In the genomic region with DNA sequence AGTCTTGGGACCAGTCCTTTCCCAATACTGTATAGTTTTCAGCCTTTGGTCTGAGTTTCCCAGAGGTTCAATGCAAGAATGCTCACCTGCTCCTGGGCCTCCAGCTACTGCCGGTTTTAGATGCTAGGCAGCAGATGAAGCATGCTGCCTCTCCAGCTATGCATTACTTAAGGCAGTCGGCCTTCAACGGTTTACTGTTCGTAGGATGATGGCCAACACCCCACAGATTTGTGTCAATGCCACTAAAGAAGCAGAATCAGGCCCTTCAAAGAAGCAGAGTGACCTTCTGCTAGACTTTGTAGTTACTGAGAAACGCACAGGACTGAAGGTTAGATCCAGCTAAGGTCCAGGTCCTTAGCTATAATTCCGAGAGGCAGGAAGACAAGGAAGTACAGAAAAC, we compare ENCODE assay signal across 15 mouse cellular contexts.
"Had no signal": no experiment of that assay in that cellular context is flagged by ENCODE, and none has a peak within 500 bp of the region (broad histone marks: within the 10 kb centered on the region; RNA-seq: fewer than 3 reads in every experiment).

No protein-coding gene starts in this region.

- H3K4me1 ChIP-seq: megakaryocyte, embryonic 14.5 days; midbrain, embryonic 13.5 days; neural tube, embryonic 12.5 days; stomach, embryonic 15.5 days had no signal

- H3K27ac ChIP-seq: midbrain, embryonic 13.5 days; neural tube, embryonic 12.5 days; stomach, embryonic 15.5 days; stomach, postnatal 0 days had no signal

- H3K27me3 ChIP-seq: megakaryocyte, embryonic 14.5 days; midbrain, embryonic 13.5 days; neural tube, embryonic 12.5 days; stomach, embryonic 15.5 days had no signal

- H3K4me3 ChIP-seq: megakaryocyte, embryonic 14.5 days; midbrain, embryonic 13.5 days; neural tube, embryonic 12.5 days; stomach, embryonic 15.5 days had no signal

- H3K9me3 ChIP-seq: midbrain, embryonic 13.5 days; neural tube, embryonic 12.5 days; stomach, embryonic 15.5 days had no signal

- H3K4me2 ChIP-seq: lung, embryonic 14.5 days; midbrain, embryonic 11.5 days; midbrain, embryonic 13.5 days; neural tube, embryonic 12.5 days; stomach, embryonic 15.5 days had no signal

- H3K36me3 ChIP-seq: midbrain, embryonic 13.5 days; neural tube, embryonic 12.5 days; stomach, embryonic 15.5 days had no signal

- DNase-seq: lung, adult 18-20 months; lung, embryonic 14.5 days; lung, postnatal 10 days; lung, postnatal 4 days; right cerebral cortex, postnatal 14 days; thymus, adult 2 months; thymus, postnatal 25 days; thymus, postnatal 4 days had no signal

- H3K9ac ChIP-seq: lung, embryonic 14.5 days; midbrain, embryonic 13.5 days; neural tube, embryonic 12.5 days; stomach, embryonic 15.5 days had no signal

- ATAC-seq: midbrain, embryonic 13.5 days; midbrain, embryonic 16.5 days had no signal
